Mouse (Mus musculus) lung, adult 2 months (tissue): Measurements from ENCODE around the gene Tpm1.

Experiments used
- CTCF ChIP-seq: fragments of 200-500 bp; IDR thresholded peaks from 2 replicates; pipeline ENCODE4 v1.5.1; 2011; ENCODE audit warnings: mild to moderate bottlenecking, low read length, control low read depth; ENCODE audit not compliant: insufficient read depth
- POLR2A ChIP-seq: fragments of 200-500 bp; IDR thresholded peaks from 2 replicates; pipeline ENCODE4 v1.6.1; 2011; ENCODE audit warnings: low read depth, mild to moderate bottlenecking, control low read depth, low read length, borderline replicate concordance; ENCODE audit errors: extremely low read depth

GRCm38 (mm10) chr9:67006376-67006775 is 42.8 kb downstream of the Tpm1 start:
- TF ChIP-seq POLR2A (no peak), CTCF (no peak)
